Mouse (Mus musculus) embryonic facial prominence, embryonic 11.5 days (tissue): ENCODE data around the gene Chrna10. TPM values are rescaled to one million over a fixed set of nuclear protein-coding genes. Genes with fewer than 3 reads are reported as not detected.

Experiments
- ATAC-seq: fragments of 200-750 bp; cut with Nextera tagmentation; replicated peaks from 2 replicates; pipeline ENCODE4 v1.8.0; 2017; ENCODE audit warnings: low read depth; ENCODE audit not compliant: insufficient number of reproducible peaks, low FRiP score, low TSS enrichment
- DNase-seq: peaks from one replicate; pipeline ENCODE4 v3.0.0-alpha.2; 2015; ENCODE audit warnings: low spot score
- H3K27ac ChIP-seq: fragments of 300-500 bp; sonication (generic); replicated peaks from 2 replicates; pipeline ENCODE4 v1.5.1; 2014; ENCODE audit warnings: mild to moderate bottlenecking, low read depth, low read length, control low read depth
- H3K27me3 ChIP-seq: fragments of 300-500 bp; sonication (generic); 2 replicates; pipeline ENCODE4 v1.6.1; 2014; ENCODE audit warnings: mild to moderate bottlenecking, low read length, moderate library complexity, mixed read lengths; ENCODE audit not compliant: control insufficient read depth, insufficient read depth
- H3K36me3 ChIP-seq: fragments of 300-500 bp; sonication (generic); replicated peaks from 2 replicates; pipeline ENCODE4 v1.6.1; 2014; ENCODE audit warnings: low read depth, mild to moderate bottlenecking, low read length, moderate library complexity, mixed read lengths; ENCODE audit not compliant: control insufficient read depth, insufficient read depth
- H3K4me1 ChIP-seq: fragments of 300-500 bp; sonication (generic); 2 replicates; pipeline ENCODE4 v1.6.1; 2014; ENCODE audit warnings: low read length, mixed read lengths; ENCODE audit not compliant: control insufficient read depth, insufficient read depth
- H3K4me2 ChIP-seq: fragments of 300-500 bp; sonication (generic); 2 replicates; pipeline ENCODE4 v1.6.1; 2014; ENCODE audit warnings: low read depth, mild to moderate bottlenecking, control low read depth, low read length, moderate library complexity
- H3K4me3 ChIP-seq: fragments of 300-500 bp; sonication (generic); 2 replicates; pipeline ENCODE4 v1.5.1; 2014; ENCODE audit warnings: low read depth, low read length, control low read depth
- H3K9ac ChIP-seq: fragments of 300-500 bp; sonication (generic); replicated peaks from 2 replicates; pipeline ENCODE4 v1.6.1; 2014; ENCODE audit warnings: mild to moderate bottlenecking, control low read depth, low read length
- H3K9me3 ChIP-seq: fragments of 300-500 bp; sonication (generic); replicated peaks from 2 replicates; pipeline ENCODE4 v1.6.1; 2016; ENCODE audit warnings: mild to moderate bottlenecking, low read length, inconsistent platforms, mixed read lengths; ENCODE audit not compliant: control insufficient read depth
- WGBS: fragments of 180-500 bp; shearing (Covaris S2); extraction: QIAGEN DNeasy Blood & Tissue Kit; methylation state at CpG from one replicate; pipeline ENCODE4 v1.1.7; 2014; 5-methylcytosine and 5-hydroxymethylcytosine counted together
- polyA plus RNA-seq: library from polyadenylated mRNA; unstranded; fragments of >200 nt; fragmentation: Nextera tagmentation; extraction: Ambion mirVana; gene quantifications from 2 replicates; pipeline ENCODE4 v1.2.1, GENCODE M21; 2014

Gene Chrna10
- polyA plus RNA-seq, 1 experiment from 2014 or later = not detected

- 89% methylated on average over 4 of the region's 4 CpGs for WGBS
- no peak overlapping the region for H3K9ac ChIP-seq
- no peak overlapping the region for H3K4me3 ChIP-seq
- H3K4me1 ChIP-seq = no peaks in the 10 kb centered on the region
- ATAC-seq (no peak), DNase-seq (no peak)
- no peaks in the 10 kb centered on the region for H3K27me3 ChIP-seq
- H3K36me3 ChIP-seq = no peaks in the 10 kb centered on the region
- no peaks in the 10 kb centered on the region for H3K9me3 ChIP-seq
- no peak overlapping the region for H3K27ac ChIP-seq
- no peak overlapping the region for H3K4me2 ChIP-seq
These were observed 6.9 kb downstream of the Chrna10 start for GRCm38 (mm10) chr7:102109746-102110145.

GRCm38 (mm10) chr7:102109171-102109570, 7.5 kb downstream of the Chrna10 start, which contains the start of gene Art5:
Gene Art5, minus strand, starts transcription at chr7:102109489.
- Histone ChIP-seq H3K9ac (no peak within 1 kb of the TSS), H3K4me3 (no peak within 1 kb of the TSS), H3K27me3 (no peaks in the 10 kb centered on the region), H3K4me1 (no peaks in the 10 kb centered on the region), H3K4me2 (no peak within 1 kb of the TSS), H3K36me3 (no peaks in the 10 kb centered on the region), H3K27ac (no peak within 1 kb of the TSS), H3K9me3 (no peaks in the 10 kb centered on the region)
- WGBS = 77% methylated on average over 7 of the region's 7 CpGs
- ATAC-seq (no peak), DNase-seq (no peak)

- WGBS = 95% methylated on average over 1 of the region's 1 CpGs
These were observed 8.4 kb downstream of the Chrna10 start for GRCm38 (mm10) chr7:102108206-102108605.

GRCm38 (mm10) chr7:102106700-102107141, 9.9 kb downstream of the Chrna10 start:
- peak; percentile 17 for DNase-seq

More at GRCm38 (mm10) chr7:102108206-102108605, 8.4 kb downstream of the Chrna10 start:
- Histone ChIP-seq H3K27me3 (no peaks in the 10 kb centered on the region), H3K4me2 (no peak overlapping the region), H3K9ac (no peak overlapping the region), H3K27ac (no peak overlapping the region), H3K36me3 (no peaks in the 10 kb centered on the region), H3K4me1 (no peaks in the 10 kb centered on the region), H3K4me3 (no peak overlapping the region), H3K9me3 (no peaks in the 10 kb centered on the region)
- ATAC-seq (no peak), DNase-seq (no peak)

GRCm38 (mm10) chr7:102104126-102104525, 12.5 kb downstream of the Chrna10 start:
- Histone ChIP-seq H3K9ac (no peak overlapping the region), H3K27ac (no peak overlapping the region), H3K4me3 (no peak overlapping the region), H3K4me2 (no peak overlapping the region), H3K36me3 (no peaks in the 10 kb centered on the region), H3K9me3 (no peaks in the 10 kb centered on the region), H3K4me1 (peaks cover 3% of the 10 kb centered on the region), H3K27me3 (no peaks in the 10 kb centered on the region)
- WGBS = 74% methylated on average over 5 of the region's 5 CpGs
- ATAC-seq (no peak), DNase-seq (no peak)

More at GRCm38 (mm10) chr7:102106700-102107141, 9.9 kb downstream of the Chrna10 start:
- 0 out of 2 replicates have a peak, but pooled peaks have one; percentile 12 for ATAC-seq
- H3K27ac ChIP-seq = no peak overlapping the region
- 21% methylated on average over 23 of the region's 23 CpGs for WGBS
- peak overlapping the region; percentile 14; the same call in 1 of the 2 replicates for H3K4me3 ChIP-seq
- H3K9me3 ChIP-seq = no peaks in the 10 kb centered on the region
- no peaks in the 10 kb centered on the region for H3K27me3 ChIP-seq
- no peaks in the 10 kb centered on the region; the same call in 1 of the 2 replicates for H3K4me1 ChIP-seq
- peak overlapping the region; percentile 45 for H3K9ac ChIP-seq
- H3K36me3 ChIP-seq = no peaks in the 10 kb centered on the region
- H3K4me2 ChIP-seq = peak overlapping the region; percentile 49

- no peaks in the 10 kb centered on the region for H3K9me3 ChIP-seq
- no peak overlapping the region for H3K4me3 ChIP-seq
- WGBS = 88% methylated on average over 2 of the region's 2 CpGs
- peaks cover 3% of the 10 kb centered on the region for H3K4me1 ChIP-seq
- no peak overlapping the region for H3K27ac ChIP-seq
- no peak for DNase-seq
- H3K9ac ChIP-seq = no peak overlapping the region
- no peaks in the 10 kb centered on the region for H3K27me3 ChIP-seq
- no peaks in the 10 kb centered on the region for H3K36me3 ChIP-seq
- H3K4me2 ChIP-seq = no peak overlapping the region
- no peak for ATAC-seq
These were observed 13.1 kb downstream of the Chrna10 start for GRCm38 (mm10) chr7:102103555-102103954.

- ATAC-seq = no peak
- no peak overlapping the region for H3K4me2 ChIP-seq
- H3K4me3 ChIP-seq = no peak overlapping the region
- no peaks in the 10 kb centered on the region for H3K9me3 ChIP-seq
- WGBS = 55% methylated on average over 6 of the region's 6 CpGs
- H3K9ac ChIP-seq = no peak overlapping the region
- DNase-seq = no peak
- H3K4me1 ChIP-seq = peaks cover 3% of the 10 kb centered on the region
- H3K27me3 ChIP-seq = no peaks in the 10 kb centered on the region
- no peak overlapping the region for H3K27ac ChIP-seq
- H3K36me3 ChIP-seq = no peaks in the 10 kb centered on the region
These were observed 13.9 kb downstream of the Chrna10 start for GRCm38 (mm10) chr7:102102696-102103095.

GRCm38 (mm10) chr7:102102241-102102640, 14.4 kb downstream of the Chrna10 start:
- H3K4me1 ChIP-seq = peaks cover 3% of the 10 kb centered on the region
- ATAC-seq (no peak), DNase-seq (no peak)
- no peaks in the 10 kb centered on the region for H3K36me3 ChIP-seq
- no peak overlapping the region for H3K4me3 ChIP-seq
- H3K9ac ChIP-seq = no peak overlapping the region
- WGBS = 39% methylated on average over 8 of the region's 8 CpGs
- H3K27ac ChIP-seq = no peak overlapping the region
- H3K9me3 ChIP-seq = no peaks in the 10 kb centered on the region
- no peak overlapping the region for H3K4me2 ChIP-seq
- H3K27me3 ChIP-seq = no peaks in the 10 kb centered on the region
